Mouse (Mus musculus) urinary bladder, postnatal 14 days (tissue): ENCODE results near the gene Gm3233.
"Not testable (repeated sequence)": the region's sequence is repeated elsewhere in the genome, so short reads cannot be mapped to it uniquely, and the experiment has no call there.

Source experiments
- DNase-seq: peaks from one replicate; pipeline ENCODE4 v3.0.0; 2021; ENCODE audit warnings: low spot score

The Gm3233 gene

GRCm38 (mm10) chr10:77759582-77759981 is at the start of gene Gm3233:
Gene Gm3233, minus strand, starts transcription at chr10:77759682.
- not testable (repeated sequence) for DNase-seq

GRCm38 (mm10) chr10:77804095-77804494 is 44.6 kb upstream of the Gm3233 start:
- no peak for DNase-seq

GRCm38 (mm10) chr10:77798921-77799508 is 39.5 kb upstream of the Gm3233 start, which contains the start of gene Gm19668:
Gene Gm19668, minus strand, starts transcription at chr10:77799133.
- DNase-seq, result no peak

- DNase-seq, result not testable (repeated sequence)
Observed at GRCm38 (mm10) chr10:77798164-77798920, 38.9 kb upstream of the Gm3233 start.

GRCm38 (mm10) chr10:77797677-77798076 is 38.2 kb upstream of the Gm3233 start:
- DNase-seq, result no peak

GRCm38 (mm10) chr10:77794976-77795375 is 35.5 kb upstream of the Gm3233 start, which contains the start of gene Gm9639:
Gene Gm9639, minus strand, starts transcription at chr10:77795076.
- no peak for DNase-seq

- DNase-seq, result no peak
Observed at GRCm38 (mm10) chr10:77788621-77789020, 29.1 kb upstream of the Gm3233 start.

- DNase-seq, result not testable (repeated sequence)
Observed at GRCm38 (mm10) chr10:77787876-77788275, 28.4 kb upstream of the Gm3233 start, which contains the start of gene Gm7137. Gene Gm7137, minus strand, starts transcription at chr10:77788200.

- not testable (repeated sequence) for DNase-seq
Observed at GRCm38 (mm10) chr10:77783396-77783795, 23.9 kb upstream of the Gm3233 start.

GRCm38 (mm10) chr10:77782442-77782841 is 23.0 kb upstream of the Gm3233 start, which contains the start of gene Gm3250:
Gene Gm3250, minus strand, starts transcription at chr10:77782542.
- not testable (repeated sequence) for DNase-seq

- DNase-seq, result not testable (repeated sequence)
Observed at GRCm38 (mm10) chr10:77776844-77777243, 17.4 kb upstream of the Gm3233 start, which contains the start of gene Gm7138. Gene Gm7138, minus strand, starts transcription at chr10:77776944.

GRCm38 (mm10) chr10:77772142-77772541 is 12.7 kb upstream of the Gm3233 start:
- not testable (repeated sequence) for DNase-seq

- DNase-seq, result not testable (repeated sequence)
Observed at GRCm38 (mm10) chr10:77771225-77771624, 11.7 kb upstream of the Gm3233 start, which contains the start of gene Gm3238. Gene Gm3238, minus strand, starts transcription at chr10:77771325.

GRCm38 (mm10) chr10:77769727-77770126 is 10.2 kb upstream of the Gm3233 start:
- DNase-seq, result no peak

- no peak for DNase-seq
Observed at GRCm38 (mm10) chr10:77753448-77753847, 6.0 kb downstream of the Gm3233 start.

GRCm38 (mm10) chr10:77752312-77752711 is 7.2 kb downstream of the Gm3233 start:
- not testable (repeated sequence) for DNase-seq

- DNase-seq, result not testable (repeated sequence)
Observed at GRCm38 (mm10) chr10:77751254-77751653, 8.2 kb downstream of the Gm3233 start, which contains the start of gene Gm9736. Gene Gm9736, minus strand, starts transcription at chr10:77751354.

GRCm38 (mm10) chr10:77750686-77751085 is 8.8 kb downstream of the Gm3233 start:
- DNase-seq, result not testable (repeated sequence)

- not testable (repeated sequence) for DNase-seq
Observed at GRCm38 (mm10) chr10:77741924-77742688, 17.4 kb downstream of the Gm3233 start, which contains the start of gene Gm18596. Gene Gm18596, minus strand, starts transcription at chr10:77742638.

GRCm38 (mm10) chr10:77738929-77739328 is 20.6 kb downstream of the Gm3233 start:
- DNase-seq, result no peak

- no peak for DNase-seq
Observed at GRCm38 (mm10) chr10:77735928-77736327, 23.6 kb downstream of the Gm3233 start.

GRCm38 (mm10) chr10:77729241-77729640 is 30.2 kb downstream of the Gm3233 start:
- no peak for DNase-seq
